Mouse (Mus musculus): ENCODE results near the gene Gm28042.

Gm28042 gene

DNA sequence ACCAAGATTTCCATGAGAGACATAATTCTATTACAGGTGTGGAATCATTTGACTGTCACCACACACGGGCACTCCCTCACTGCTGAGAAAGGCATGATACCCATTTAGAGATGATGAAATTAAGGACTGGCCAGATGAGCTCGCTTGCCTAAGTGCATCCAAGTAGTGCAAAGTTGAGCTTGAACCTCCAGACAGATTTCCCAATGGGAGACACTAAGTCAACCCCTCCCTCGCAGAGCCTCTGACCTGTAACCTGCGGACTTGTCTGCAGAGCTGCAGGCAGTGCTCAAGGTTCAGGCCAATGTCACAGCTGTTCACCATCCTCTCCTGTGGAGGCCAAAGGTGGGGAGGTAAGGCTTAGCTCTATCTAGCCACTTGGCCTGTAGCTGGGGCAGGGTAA lies 31.5 kb downstream of the Gm28042 start:
- DNase-seq (ENCODE audit: low read depth, low spot score) = no peak

DNA sequence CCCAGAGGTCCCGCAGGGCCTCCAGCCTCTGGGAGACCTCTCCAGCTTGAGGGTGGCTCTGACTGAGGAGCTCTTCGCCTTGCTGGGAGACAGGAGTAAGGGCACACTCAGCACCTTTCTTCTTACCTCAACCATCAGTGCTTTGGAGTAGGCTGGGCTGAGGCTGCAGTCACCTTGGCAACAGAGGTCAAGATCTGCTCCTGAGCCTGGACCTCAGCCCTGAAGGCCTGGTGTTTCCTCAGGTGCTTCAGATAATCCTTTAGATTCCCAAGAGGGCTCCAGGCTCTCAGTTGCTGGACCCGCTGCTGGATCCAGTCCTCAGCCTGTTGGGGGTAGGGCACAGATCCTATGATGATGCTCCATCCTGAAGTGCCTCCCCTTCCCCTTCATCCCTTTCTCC lies 32.2 kb downstream of the Gm28042 start:
- no peak for DNase-seq (ENCODE audit: low read depth, low spot score)

GRCm38 (mm10) chr2:120060190-120060589 lies 32.9 kb downstream of the Gm28042 start:
- no peak for DNase-seq (ENCODE audit: low read depth, low spot score)

DNA sequence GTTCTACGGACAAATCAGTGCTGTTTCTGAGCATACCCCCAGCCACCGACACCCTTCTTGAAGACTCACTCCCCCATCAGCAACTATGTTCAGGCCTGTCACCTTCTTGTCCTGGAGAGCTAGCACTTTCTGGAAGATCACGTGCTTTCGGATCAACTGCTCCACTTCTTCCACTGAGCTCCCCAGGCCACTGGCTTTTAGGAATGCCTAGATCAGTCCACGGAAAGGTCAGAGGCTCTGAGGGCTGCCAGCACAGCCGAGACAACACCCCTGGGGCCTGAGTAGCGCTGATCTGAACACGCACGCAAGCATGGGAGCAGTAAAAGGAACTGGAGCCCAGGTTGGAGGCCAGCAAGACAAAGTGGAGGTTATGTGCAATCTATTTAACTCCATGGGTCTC lies 33.4 kb downstream of the Gm28042 start:
- peak; percentile 29 for DNase-seq (ENCODE audit: low read depth, low spot score)

DNA sequence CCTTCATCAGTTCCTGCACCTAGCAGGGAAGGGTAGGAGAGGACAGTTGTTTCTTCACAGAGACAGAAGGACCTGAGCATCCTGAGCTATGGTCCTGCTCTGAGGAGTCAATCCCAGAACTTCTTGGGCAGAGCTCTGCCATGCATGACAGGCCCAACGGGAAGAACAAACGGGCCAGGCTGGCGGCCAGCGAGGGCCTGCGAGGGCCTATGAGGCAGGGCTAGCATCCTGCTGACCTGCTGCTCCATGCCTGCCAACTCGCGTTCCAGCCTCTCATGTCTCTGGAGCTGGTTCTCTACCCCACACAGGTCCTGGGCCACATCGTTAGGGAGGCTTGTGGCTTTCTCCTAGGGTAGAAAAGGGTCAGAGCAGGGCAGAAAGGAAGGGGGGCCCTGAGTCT lies 35.0 kb downstream of the Gm28042 start:
- no peak for DNase-seq (ENCODE audit: low read depth, low spot score)

GRCm38 (mm10) chr2:120064639-120065038 lies 37.3 kb downstream of the Gm28042 start:
- peak; percentile 72 for DNase-seq (ENCODE audit: low read depth, low spot score)

GRCm38 (mm10) chr2:120065243-120065642 lies 38.0 kb downstream of the Gm28042 start:
- DNase-seq (ENCODE audit: low read depth, low spot score) = no peak

DNA sequence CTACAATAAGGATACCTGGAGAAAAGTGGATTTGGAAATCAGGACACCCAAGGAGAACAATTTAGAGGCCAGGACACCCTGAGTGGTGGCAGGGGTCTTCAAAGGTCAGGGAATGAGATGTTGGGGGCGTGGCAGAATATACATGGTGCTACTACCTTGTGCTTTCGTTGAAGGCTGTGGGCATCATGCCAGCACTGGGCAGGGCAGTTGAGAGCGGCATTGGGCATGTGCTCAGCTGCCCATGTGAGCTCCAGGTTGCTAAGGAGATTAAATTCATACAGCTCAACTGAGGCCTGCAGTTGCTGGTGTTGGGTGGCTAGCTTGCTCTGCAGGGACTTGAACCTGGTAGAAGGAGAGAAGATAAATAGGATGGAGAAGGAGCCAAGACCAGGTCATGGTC lies 38.9 kb downstream of the Gm28042 start:
- no peak for DNase-seq (ENCODE audit: low read depth, low spot score)

GRCm38 (mm10) chr2:120068555-120069465 lies 41.5 kb downstream of the Gm28042 start:
- peak; percentile 53 for DNase-seq (ENCODE audit: low read depth, low spot score)

DNA sequence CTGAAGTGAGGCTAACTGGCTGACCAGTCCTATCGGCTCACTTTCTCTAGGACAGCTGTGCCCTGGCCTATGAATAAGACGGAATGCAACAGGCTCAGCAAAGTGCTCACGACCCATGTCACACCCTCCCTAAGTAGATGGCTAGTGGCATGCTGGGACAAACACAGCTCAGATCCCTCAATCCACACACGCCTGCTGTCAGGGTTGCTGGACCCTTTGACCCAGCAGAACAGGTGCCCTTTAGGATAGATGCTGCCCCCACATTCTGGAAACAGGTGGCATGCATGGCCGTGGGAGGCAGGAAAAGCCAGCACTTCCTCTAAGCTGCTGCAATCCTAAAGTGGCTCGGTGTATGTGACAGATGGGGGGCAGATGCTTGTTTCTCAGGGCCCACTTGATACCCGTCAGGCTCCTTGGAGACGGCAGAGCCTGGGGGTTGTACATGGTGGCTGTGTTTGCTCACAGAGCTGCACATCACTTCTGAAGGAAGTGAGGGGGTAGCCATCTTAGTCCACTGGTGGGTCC lies 42.2 kb downstream of the Gm28042 start:
- DNase-seq (ENCODE audit: low read depth, low spot score) = no peak

DNA sequence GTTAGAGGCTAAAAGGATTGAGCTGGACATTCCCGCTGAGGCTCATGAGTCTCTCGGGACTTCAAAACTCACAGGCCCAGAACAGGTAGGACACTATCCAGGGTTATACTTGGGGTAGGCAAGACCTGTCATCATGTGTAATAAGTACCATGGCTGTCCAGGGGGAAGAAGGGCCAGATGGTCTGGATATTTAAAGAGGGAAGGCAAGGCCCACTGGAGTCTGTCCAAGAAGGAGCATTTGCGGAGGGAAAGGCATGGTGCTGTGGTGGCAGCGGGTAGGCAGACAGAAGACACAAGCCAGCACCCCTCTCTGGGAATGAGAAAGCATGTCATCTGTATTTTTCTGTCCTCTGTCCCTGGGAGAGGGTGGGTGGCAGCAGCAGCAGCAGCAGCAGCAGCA lies 46.8 kb downstream of the Gm28042 start:
- no peak for DNase-seq (ENCODE audit: low read depth, low spot score)

GRCm38 (mm10) chr2:120076076-120076705 lies 48.9 kb downstream of the Gm28042 start:
- DNase-seq (ENCODE audit: low read depth, low spot score) = peak; percentile 89

- DNase-seq (ENCODE audit: low read depth, low spot score) = peak; percentile 22
Observed at GRCm38 (mm10) chr2:120082416-120082815, 55.1 kb downstream of the Gm28042 start.

- peak; percentile 40 for DNase-seq (ENCODE audit: low read depth, low spot score)
Observed at GRCm38 (mm10) chr2:120084593-120085361, 57.5 kb downstream of the Gm28042 start.

- DNase-seq (ENCODE audit: low read depth, low spot score) = no peak
Observed at GRCm38 (mm10) chr2:120086038-120086437, 58.7 kb downstream of the Gm28042 start.

DNA sequence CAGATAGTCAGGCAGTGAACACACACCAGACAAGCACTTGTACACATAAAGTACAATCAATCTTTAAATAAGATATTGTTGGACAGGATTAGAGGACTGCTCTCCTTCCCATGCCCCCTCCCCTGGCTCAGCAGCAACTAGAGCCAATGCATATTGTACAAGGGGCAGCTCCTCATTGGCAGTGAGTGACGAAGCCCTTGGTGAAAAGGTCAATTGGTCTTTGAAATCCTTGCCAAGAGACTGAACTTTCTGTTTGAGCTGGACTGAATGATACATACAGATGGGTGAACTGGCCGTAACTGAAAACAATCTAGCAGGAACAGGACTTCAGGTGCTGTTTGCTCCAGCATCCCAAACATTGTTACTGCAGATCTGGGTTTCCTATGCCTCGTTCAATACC lies 60.1 kb downstream of the Gm28042 start:
- no peak for DNase-seq (ENCODE audit: low read depth, low spot score)

DNA sequence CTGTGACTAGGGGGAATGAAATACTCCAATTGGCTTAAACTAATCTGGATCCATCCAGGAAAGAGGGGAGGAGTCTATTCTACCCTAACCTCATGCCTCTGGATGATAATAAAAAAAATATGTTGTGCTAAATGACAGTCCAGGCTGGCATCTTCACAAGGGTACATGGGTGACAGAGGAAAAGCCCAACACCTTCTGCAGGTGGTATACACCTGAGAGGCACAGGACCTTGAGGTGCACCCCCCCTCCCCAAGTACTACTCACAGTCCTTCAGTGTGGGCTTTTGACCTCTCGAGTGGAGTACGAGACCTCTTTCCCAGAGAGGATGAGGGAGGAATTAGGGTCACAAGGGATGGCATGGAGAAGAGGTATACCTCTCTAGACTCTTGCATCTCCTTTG lies 60.6 kb downstream of the Gm28042 start:
- DNase-seq (ENCODE audit: low read depth, low spot score) = no peak

DNA sequence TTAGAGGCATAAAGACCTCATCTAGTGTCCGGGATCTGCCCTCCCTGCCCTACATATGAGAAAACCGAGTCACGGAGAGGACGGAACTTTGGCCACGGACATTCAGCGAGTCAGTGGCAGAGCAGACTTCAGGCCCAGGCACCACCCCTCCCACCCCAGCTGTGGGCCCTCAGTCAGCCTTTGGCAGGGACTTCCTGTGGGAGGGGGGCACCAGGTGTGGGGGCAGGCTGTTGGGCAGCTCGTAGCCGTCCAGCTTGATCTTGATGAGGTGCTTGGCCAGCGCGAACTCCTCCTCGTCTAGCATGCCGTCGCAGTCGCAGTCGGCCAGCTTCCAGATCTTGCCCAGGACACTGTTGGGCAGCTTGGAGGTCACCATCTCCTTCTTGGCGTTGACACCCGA lies 63.7 kb downstream of the Gm28042 start:
- no peak for DNase-seq (ENCODE audit: low read depth, low spot score)
